Mouse (Mus musculus): ENCODE data around the gene Kcnip4.

DNA sequence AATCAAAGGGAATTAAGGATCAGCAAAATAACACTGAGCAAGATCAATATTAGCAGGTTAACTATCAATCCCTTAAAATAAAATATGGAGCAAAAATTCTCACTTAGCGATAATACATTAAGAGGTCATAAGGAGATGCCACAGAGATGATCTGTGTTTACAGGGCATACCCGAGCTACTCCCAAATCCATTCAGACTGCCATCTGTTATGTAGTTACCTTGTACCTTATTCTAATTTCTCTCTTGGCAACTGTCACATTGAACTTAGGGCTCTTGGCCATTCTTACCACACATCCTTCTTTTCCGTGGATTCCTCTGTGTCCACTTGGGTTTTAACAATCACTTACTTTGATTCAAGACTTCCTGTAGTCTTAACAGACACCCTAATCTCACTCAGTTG lies 71.6 kb downstream of the Kcnip4 start:
- TF ChIP-seq GATA1 (IDR thresholded peaks at IDR 0.05; ENCODE audit: low read length): no peak
- TF ChIP-seq TAL1 (IDR thresholded peaks at IDR 0.05; ENCODE audit: low read length): no peak
